Mouse (Mus musculus): ENCODE data around the gene Aoc2.

GRCm38 (mm10) chr11:101279193-101279569 is 45.7 kb upstream of the Aoc2 start:
- no peak for TF ChIP-seq GATA1 (IDR thresholded peaks at IDR 0.05; ENCODE audit: borderline replicate concordance, low read length)
- no peak for TF ChIP-seq FLI1 (IDR thresholded peaks at IDR 0.05; ENCODE audit: low read length)
